Mouse (Mus musculus): Measurements from ENCODE around the gene Ms4a18. TPM values are rescaled to one million over a fixed set of nuclear protein-coding genes. Genes with fewer than 3 reads are reported as not detected.

Gene Ms4a18
- polyA plus RNA-seq (2012; rRNA removed; ENCODE audit: low replicate concordance), result not detected in 2 replicates

DNA sequence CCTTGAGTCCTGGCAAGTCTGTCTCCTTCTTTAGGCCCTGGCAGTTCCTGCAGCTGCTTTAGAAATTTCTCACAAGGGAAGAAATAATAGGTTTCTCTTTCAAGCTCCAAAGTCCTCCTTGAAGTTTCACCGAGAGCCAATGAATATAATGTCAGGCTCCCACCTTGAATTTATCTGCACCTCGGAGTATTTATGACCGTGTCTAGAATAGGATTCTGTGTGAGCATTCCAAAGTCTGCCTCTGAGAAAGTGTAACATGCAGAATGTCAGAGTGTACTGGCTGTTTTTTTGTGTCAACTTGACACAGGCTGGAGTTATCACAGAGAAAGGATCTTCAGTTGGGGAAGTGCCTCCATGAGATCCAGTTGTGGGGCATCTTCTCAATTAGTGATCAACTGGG lies at the start of gene Ms4a18:
TSS of gene Ms4a18 (minus strand) at position 141 of the 400 bp plus-strand sequence.

DNA sequence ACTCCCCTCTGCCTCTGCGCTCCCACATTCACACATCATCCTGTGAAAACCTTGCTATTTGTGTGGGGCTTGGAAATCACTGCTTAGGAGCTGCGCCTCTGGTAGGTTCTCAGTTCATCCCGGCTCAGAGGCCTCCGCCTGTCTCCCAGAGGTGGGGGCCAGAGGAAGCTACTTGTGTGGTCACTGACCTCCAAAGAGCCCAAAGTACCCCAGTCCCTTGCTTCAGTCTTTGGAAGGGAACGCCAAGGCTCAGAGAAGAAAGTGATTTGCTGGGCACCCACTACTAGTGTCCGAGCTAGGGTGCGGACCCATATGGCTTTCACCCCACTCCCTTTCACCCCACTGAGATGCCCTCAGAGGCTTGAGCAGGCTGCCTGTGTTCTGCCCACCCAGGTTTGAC lies 24.7 kb downstream of the Ms4a18 start, which contains the start of gene Ms4a15:
TSS of gene Ms4a15 (minus strand) at position 101 of the 400 bp plus-strand sequence.

DNA sequence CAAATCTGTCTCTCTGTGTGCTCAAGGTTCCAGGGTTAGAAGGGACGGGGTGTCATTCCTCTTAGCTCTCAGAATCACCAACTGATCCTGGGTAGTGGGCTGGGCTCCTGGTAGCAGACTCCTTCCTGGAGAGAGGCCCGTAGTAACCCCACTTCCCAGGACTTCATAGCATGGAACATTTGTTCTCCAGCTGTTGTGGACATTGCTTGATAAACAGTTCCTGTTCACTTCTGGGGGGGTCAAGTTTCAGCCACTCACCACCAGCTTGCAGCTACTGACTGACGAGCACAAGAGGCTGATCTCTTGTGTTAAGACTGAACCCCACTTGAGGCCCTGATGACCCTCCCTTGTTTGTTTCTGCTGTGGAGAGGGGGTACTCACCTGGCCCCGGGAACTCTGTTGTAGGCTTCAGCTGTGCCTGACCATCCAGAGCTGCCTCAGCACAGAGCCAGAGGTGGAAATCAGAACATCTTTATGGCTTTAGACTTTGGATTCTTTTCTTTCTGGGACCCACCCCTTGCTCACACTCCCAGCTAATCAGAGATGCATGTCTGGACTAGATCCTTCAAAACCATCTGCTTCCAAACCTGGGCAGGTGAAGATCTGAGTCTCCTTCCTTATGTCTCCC lies 43.5 kb downstream of the Ms4a18 start, which contains the start of gene Ms4a10:
TSS of gene Ms4a10 (minus strand) at position 433 of the 628 bp plus-strand sequence.

DNA sequence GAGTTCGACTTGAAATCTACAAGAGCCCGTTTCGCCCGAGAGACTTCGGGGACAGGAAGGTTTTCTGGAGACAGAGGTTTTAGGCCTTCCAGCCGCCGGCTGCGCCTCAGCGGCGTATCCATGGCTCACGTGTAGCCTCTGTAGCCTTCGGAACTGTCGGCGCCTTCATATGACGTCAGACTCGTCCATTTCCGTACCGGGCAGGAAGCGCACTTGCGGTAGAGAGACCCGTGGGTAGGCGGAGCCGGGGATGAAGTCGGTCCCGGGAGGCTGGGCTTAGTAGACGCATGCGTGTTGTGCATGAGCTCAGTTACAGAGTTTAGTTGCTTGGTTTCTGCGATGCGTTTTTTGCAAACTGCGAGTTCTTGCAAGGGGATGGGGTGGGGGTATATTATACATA lies 68.7 kb downstream of the Ms4a18 start, which contains the start of gene Ccdc86:
TSS of gene Ccdc86 (minus strand) at position 155 of the 400 bp plus-strand sequence.

Other genes starting within 250 kb of the Ms4a18 start
- gene Cd6, start 188.0 kb downstream of the Ms4a18 start, polyA plus RNA-seq (2012; rRNA removed; ENCODE audit: low replicate concordance), result 28.7 and 46.6 TPM in 2 replicates
- 15.3 and 24.6 TPM in 2 replicates for gene Slc15a3, start 178.3 kb downstream of the Ms4a18 start, polyA plus RNA-seq (2012; rRNA removed; ENCODE audit: low replicate concordance)
- gene Tmem132a, start 148.1 kb downstream of the Ms4a18 start, polyA plus RNA-seq (2012; rRNA removed; ENCODE audit: low replicate concordance), result 21.3 and 34.9 TPM in 2 replicates
- gene Tmem109, start 136.0 kb downstream of the Ms4a18 start, polyA plus RNA-seq (2012; rRNA removed; ENCODE audit: low replicate concordance), result 153 and 263 TPM in 2 replicates
- gene Prpf19, start 122.8 kb downstream of the Ms4a18 start, polyA plus RNA-seq (2012; rRNA removed; ENCODE audit: low replicate concordance), result 222 and 340 TPM in 2 replicates
- gene Zp1, start 97.4 kb downstream of the Ms4a18 start, polyA plus RNA-seq (2012; rRNA removed; ENCODE audit: low replicate concordance), result 0.10 and 0.12 TPM in 2 replicates
- 1.4 and 4.2 TPM in 2 replicates for gene Ptgdr2, start 80.9 kb downstream of the Ms4a18 start, polyA plus RNA-seq (2012; rRNA removed; ENCODE audit: low replicate concordance)
- 7.2 and 9.0 TPM in 2 replicates for gene Ccdc86, start 68.8 kb downstream of the Ms4a18 start, polyA plus RNA-seq (2012; rRNA removed; ENCODE audit: low replicate concordance)
- gene Ms4a10, start 43.4 kb downstream of the Ms4a18 start, polyA plus RNA-seq (2012; rRNA removed; ENCODE audit: low replicate concordance), result not detected in 2 replicates
- gene Ms4a15, start 24.8 kb downstream of the Ms4a18 start, polyA plus RNA-seq (2012; rRNA removed; ENCODE audit: low replicate concordance), result 0.36 TPM in 1 of 2 replicates, not detected in the other
- 6.6 and 18.8 TPM in 2 replicates for gene Ms4a8a, start 63.1 kb upstream of the Ms4a18 start, polyA plus RNA-seq (2012; rRNA removed; ENCODE audit: low replicate concordance)
- not detected in 2 replicates for gene 1700017D01Rik, start 112.8 kb upstream of the Ms4a18 start, polyA plus RNA-seq (2012; rRNA removed; ENCODE audit: low replicate concordance)
- gene 1700025F22Rik, start 147.3 kb upstream of the Ms4a18 start, polyA plus RNA-seq (2012; rRNA removed; ENCODE audit: low replicate concordance), result not detected in 2 replicates
- not detected in 2 replicates for gene Ms4a13, start 178.7 kb upstream of the Ms4a18 start, polyA plus RNA-seq (2012; rRNA removed; ENCODE audit: low replicate concordance)
- not detected in 2 replicates for gene Ms4a12, start 214.4 kb upstream of the Ms4a18 start, polyA plus RNA-seq (2012; rRNA removed; ENCODE audit: low replicate concordance)
- 7.6 and 12.1 TPM in 2 replicates for gene Ms4a1, start 248.2 kb upstream of the Ms4a18 start, polyA plus RNA-seq (2012; rRNA removed; ENCODE audit: low replicate concordance)